Mouse (Mus musculus): ENCODE measurements around the gene Pknox2. TPM values are rescaled to one million over a fixed set of nuclear protein-coding genes. Genes with fewer than 3 reads are reported as not detected.

Gene Pknox2
- polyA plus RNA-seq, 1 experiment = 8.5 TPM

DNA sequence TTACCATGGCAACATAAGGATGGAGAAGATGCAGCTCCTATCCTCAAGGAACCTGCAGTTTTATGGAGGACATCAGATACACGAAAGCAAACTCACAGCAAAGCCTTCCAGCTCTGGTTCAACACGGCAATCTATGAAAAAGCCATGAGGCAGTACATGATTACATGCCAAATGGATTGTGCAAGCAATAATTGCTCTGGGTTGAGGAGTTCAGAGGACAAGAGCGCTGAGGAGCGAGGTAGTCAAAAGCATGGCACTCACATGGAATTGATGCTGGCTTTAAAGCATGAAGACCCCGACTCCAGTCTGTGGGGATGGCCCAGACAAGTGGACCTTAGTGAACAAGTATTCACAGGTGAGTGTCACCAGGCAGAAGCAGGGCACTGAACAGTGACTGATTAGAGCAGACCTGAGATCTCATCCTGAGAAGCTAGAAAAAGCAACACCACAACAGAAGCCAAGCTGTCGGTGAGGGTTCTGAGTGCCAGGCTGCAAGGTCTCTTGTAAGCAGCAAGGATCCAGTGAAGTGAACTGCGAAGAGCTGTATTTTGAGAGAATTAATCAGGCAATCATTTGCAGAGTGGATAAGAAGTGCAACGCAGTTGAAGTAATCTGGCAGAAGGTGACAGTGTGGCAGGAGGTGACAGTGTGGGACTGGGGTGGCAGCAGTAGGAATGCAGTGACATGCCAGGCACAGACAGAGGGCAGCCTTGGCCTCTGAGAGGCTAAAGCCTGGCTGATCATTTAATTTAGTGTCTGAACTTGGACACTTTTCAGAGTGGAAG, 22.3 kb downstream of the Pknox2 start:
- TF ChIP-seq CTCF (IDR thresholded peaks at IDR 0.05; ENCODE audit: control insufficient read depth, insufficient read depth, insufficient read length) (peak; percentile 24), MAX (IDR thresholded peaks at IDR 0.05) (no peak)
- H3K79me3 ChIP-seq (ENCODE audit: low read depth) = no peaks in the 10 kb centered on the region
- no peak overlapping the region for H3ac ChIP-seq (ENCODE audit: control insufficient read depth, insufficient read length, low read depth)
- no peaks in the 10 kb centered on the region for H3K36me3 ChIP-seq (ENCODE audit: control insufficient read depth, insufficient read depth)
- no peaks in the 10 kb centered on the region for H3K27me3 ChIP-seq (ENCODE audit: control insufficient read depth, insufficient read depth, insufficient read length)
- no peaks in the 10 kb centered on the region for H3K79me2 ChIP-seq (ENCODE audit: control insufficient read depth, insufficient read depth)
- H3K4me3 ChIP-seq (ENCODE audit: insufficient read depth, poor library complexity, severe bottlenecking) = no peak overlapping the region

DNA sequence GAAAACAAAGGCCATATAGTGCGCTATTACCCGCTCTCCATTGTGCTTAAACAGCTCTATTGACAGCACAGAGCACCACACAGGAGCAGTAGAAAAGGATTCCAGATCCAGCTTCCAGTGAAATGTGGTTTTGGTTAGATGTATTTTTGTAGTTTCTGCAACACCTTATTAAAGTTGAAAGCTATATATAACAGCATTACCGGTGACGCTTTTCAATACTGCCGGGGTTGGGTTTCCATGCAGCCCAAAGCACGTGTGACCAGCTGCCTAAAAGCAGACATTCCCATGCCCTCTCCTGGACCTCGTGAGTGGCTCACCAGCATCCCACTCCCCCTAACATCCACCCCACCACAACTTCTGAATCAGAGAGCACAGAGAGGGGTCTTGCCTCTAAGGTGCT, 23.8 kb downstream of the Pknox2 start:
- Histone ChIP-seq H3K36me3 (ENCODE audit: control insufficient read depth, insufficient read depth) (no peaks in the 10 kb centered on the region), H3K79me2 (ENCODE audit: control insufficient read depth, insufficient read depth) (no peaks in the 10 kb centered on the region), H3K79me3 (ENCODE audit: low read depth) (no peaks in the 10 kb centered on the region), H3K27me3 (ENCODE audit: control insufficient read depth, insufficient read depth, insufficient read length) (no peaks in the 10 kb centered on the region), H3ac (ENCODE audit: control insufficient read depth, insufficient read length, low read depth) (no peak overlapping the region), H3K4me3 (ENCODE audit: insufficient read depth, poor library complexity, severe bottlenecking) (no peak overlapping the region)
- TF ChIP-seq MYOD1 (IDR thresholded peaks at IDR 0.05; ENCODE audit: control insufficient read depth, insufficient read length, low read depth) = no peak
- TF ChIP-seq FOSL1 (IDR thresholded peaks at IDR 0.05; ENCODE audit: insufficient read depth, low read length, poor library complexity, severe bottlenecking) = no peak
- no peak for TF ChIP-seq CTCF (IDR thresholded peaks at IDR 0.05; ENCODE audit: control insufficient read depth, insufficient read depth, insufficient read length)
- TF ChIP-seq USF1 (IDR thresholded peaks at IDR 0.05; ENCODE audit: low read depth) = no peak
- no peak for TF ChIP-seq CEBPB (IDR thresholded peaks at IDR 0.05; ENCODE audit: low read depth)

DNA sequence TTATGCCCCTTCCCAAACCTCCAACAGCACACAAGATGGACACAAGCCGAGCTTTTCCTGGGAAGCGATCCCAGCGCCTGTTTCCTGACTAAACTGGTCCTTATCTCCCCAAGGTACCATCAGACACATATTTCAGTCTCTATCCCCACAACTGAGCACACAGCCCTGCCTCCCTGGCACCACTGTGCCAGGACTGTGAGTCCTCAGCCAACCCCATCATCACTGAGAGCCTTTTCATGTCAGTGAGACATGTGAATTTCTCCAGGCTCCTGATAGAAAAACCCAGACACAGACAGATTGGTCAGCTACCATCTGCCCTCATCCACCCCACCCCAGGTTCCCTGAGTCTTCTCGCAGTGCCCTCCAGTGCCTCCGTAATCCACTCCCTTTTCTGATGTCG, 24.2 kb downstream of the Pknox2 start:
- Histone ChIP-seq H3K79me2 (ENCODE audit: control insufficient read depth, insufficient read depth) (no peaks in the 10 kb centered on the region), H3K4me3 (ENCODE audit: insufficient read depth, poor library complexity, severe bottlenecking) (no peak overlapping the region), H3K27me3 (ENCODE audit: control insufficient read depth, insufficient read depth, insufficient read length) (no peaks in the 10 kb centered on the region), H3K36me3 (ENCODE audit: control insufficient read depth, insufficient read depth) (no peaks in the 10 kb centered on the region), H3ac (ENCODE audit: control insufficient read depth, insufficient read length, low read depth) (no peak overlapping the region), H3K79me3 (ENCODE audit: low read depth) (no peaks in the 10 kb centered on the region)
- TF ChIP-seq USF1 (IDR thresholded peaks at IDR 0.05; ENCODE audit: low read depth) (no peak), MAX (IDR thresholded peaks at IDR 0.05) (no peak), MYOG (IDR thresholded peaks at IDR 0.05; ENCODE audit: control insufficient read depth, extremely low read depth, insufficient read length) (no peak), MYOD1 (IDR thresholded peaks at IDR 0.05; ENCODE audit: control insufficient read depth, insufficient read length, low read depth) (no peak), FOSL1 (IDR thresholded peaks at IDR 0.05; ENCODE audit: insufficient read depth, low read length, poor library complexity, severe bottlenecking) (no peak), CTCF (IDR thresholded peaks at IDR 0.05; ENCODE audit: control insufficient read depth, insufficient read depth, insufficient read length) (no peak), CEBPB (IDR thresholded peaks at IDR 0.05; ENCODE audit: low read depth) (no peak)

DNA sequence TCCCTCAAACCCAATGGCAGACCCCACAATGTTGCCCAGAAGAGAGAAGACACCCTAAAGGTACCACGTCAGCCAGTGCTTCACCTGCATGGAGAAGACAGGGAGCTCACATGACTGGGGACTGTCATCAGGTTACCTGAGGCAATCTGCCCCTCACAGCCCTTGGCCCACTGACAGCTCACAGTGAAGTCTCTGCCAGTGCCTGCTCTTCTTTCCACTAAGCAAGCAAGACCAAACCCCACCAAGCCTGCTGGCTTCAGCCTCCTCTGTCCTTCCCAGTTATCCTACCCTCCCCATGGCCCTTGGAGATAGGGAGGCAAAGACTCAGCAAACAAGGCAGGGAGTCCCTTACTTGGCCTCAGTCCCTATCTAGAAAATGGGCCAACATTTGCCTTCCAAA, 24.8 kb downstream of the Pknox2 start:
- H3K27me3 ChIP-seq (ENCODE audit: control insufficient read depth, insufficient read depth, insufficient read length) = no peaks in the 10 kb centered on the region
- no peak overlapping the region for H3ac ChIP-seq (ENCODE audit: control insufficient read depth, insufficient read length, low read depth)
- H3K79me2 ChIP-seq (ENCODE audit: control insufficient read depth, insufficient read depth) = no peaks in the 10 kb centered on the region
- H3K4me3 ChIP-seq (ENCODE audit: insufficient read depth, poor library complexity, severe bottlenecking) = no peak overlapping the region
- H3K79me3 ChIP-seq (ENCODE audit: low read depth) = no peaks in the 10 kb centered on the region
- TF ChIP-seq MYOG (IDR thresholded peaks at IDR 0.05; ENCODE audit: control insufficient read depth, extremely low read depth, insufficient read length) (no peak), FOSL1 (IDR thresholded peaks at IDR 0.05; ENCODE audit: insufficient read depth, low read length, poor library complexity, severe bottlenecking) (no peak), USF1 (IDR thresholded peaks at IDR 0.05; ENCODE audit: low read depth) (no peak), CEBPB (IDR thresholded peaks at IDR 0.05; ENCODE audit: low read depth) (no peak), MYOD1 (IDR thresholded peaks at IDR 0.05; ENCODE audit: control insufficient read depth, insufficient read length, low read depth) (no peak), MAX (IDR thresholded peaks at IDR 0.05) (no peak), CTCF (IDR thresholded peaks at IDR 0.05; ENCODE audit: control insufficient read depth, insufficient read depth, insufficient read length) (no peak)
- no peaks in the 10 kb centered on the region for H3K36me3 ChIP-seq (ENCODE audit: control insufficient read depth, insufficient read depth)

DNA sequence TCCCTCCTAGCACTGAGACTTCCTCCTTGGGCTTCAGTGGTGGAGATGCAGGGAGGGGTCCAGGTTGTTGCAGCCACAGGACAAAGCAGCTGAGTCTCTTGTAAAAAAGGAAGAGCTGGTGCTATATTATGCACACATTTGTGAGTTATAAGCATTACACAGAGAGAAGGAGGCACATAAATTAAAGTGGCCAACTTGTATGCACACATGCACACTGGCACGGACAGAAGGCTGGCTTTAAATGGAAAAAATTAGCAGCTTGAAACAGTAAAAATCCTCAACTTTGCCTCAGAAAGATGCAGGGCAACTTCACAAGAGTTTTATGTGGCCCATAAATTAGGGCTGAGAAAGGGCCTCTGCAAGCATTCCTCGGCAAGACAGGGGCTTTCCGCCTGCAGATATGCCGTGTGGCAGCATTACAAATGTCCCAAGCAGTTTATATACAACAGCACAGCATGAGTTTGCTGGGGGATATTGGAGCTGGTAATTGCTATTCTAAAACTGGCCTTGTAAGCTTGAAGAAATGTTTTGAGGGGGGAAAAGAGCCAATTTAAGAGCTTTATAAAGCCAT, 25.4 kb downstream of the Pknox2 start:
- Histone ChIP-seq H3K36me3 (ENCODE audit: control insufficient read depth, insufficient read depth) (no peaks in the 10 kb centered on the region), H3ac (ENCODE audit: control insufficient read depth, insufficient read length, low read depth) (no peak overlapping the region), H3K79me2 (ENCODE audit: control insufficient read depth, insufficient read depth) (no peaks in the 10 kb centered on the region), H3K27me3 (ENCODE audit: control insufficient read depth, insufficient read depth, insufficient read length) (no peaks in the 10 kb centered on the region), H3K4me3 (ENCODE audit: insufficient read depth, poor library complexity, severe bottlenecking) (no peak overlapping the region), H3K79me3 (ENCODE audit: low read depth) (no peaks in the 10 kb centered on the region)
- no peak for TF ChIP-seq FOSL1 (IDR thresholded peaks at IDR 0.05; ENCODE audit: insufficient read depth, low read length, poor library complexity, severe bottlenecking)

DNA sequence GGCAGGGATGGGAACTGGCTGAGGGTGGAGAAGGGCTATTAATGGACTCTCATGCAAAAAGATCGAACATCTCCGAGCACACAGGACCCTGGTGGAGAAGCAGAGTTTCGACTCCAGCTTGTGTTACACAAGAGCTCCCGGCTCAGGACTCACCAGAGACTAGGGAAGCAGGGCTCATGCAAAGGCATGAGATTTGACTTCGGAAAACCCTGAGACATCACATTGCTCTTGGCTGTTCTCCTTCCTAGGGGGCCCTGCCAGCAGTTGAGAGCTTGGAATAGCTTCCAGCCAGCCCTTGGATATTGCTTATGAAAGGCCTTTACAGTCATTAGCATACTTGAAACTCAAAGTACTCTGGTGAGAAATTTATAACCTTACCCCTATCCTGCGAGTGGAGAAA, 26.4 kb downstream of the Pknox2 start:
- H3K36me3 ChIP-seq (ENCODE audit: control insufficient read depth, insufficient read depth) = no peaks in the 10 kb centered on the region
- no peak overlapping the region for H3ac ChIP-seq (ENCODE audit: control insufficient read depth, insufficient read length, low read depth)
- no peak overlapping the region for H3K4me3 ChIP-seq (ENCODE audit: insufficient read depth, poor library complexity, severe bottlenecking)
- TF ChIP-seq CTCF (IDR thresholded peaks at IDR 0.05; ENCODE audit: control insufficient read depth, insufficient read depth, insufficient read length) (no peak), MYOG (IDR thresholded peaks at IDR 0.05; ENCODE audit: control insufficient read depth, extremely low read depth, insufficient read length) (no peak), USF1 (IDR thresholded peaks at IDR 0.05; ENCODE audit: low read depth) (no peak), CEBPB (IDR thresholded peaks at IDR 0.05; ENCODE audit: low read depth) (no peak), MAX (IDR thresholded peaks at IDR 0.05) (no peak), FOSL1 (IDR thresholded peaks at IDR 0.05; ENCODE audit: insufficient read depth, low read length, poor library complexity, severe bottlenecking) (no peak), MYOD1 (IDR thresholded peaks at IDR 0.05; ENCODE audit: control insufficient read depth, insufficient read length, low read depth) (no peak)
- no peaks in the 10 kb centered on the region for H3K79me2 ChIP-seq (ENCODE audit: control insufficient read depth, insufficient read depth)
- H3K27me3 ChIP-seq (ENCODE audit: control insufficient read depth, insufficient read depth, insufficient read length) = no peaks in the 10 kb centered on the region
- H3K79me3 ChIP-seq (ENCODE audit: low read depth) = no peaks in the 10 kb centered on the region

All from C2C12 (cell line).